Mouse (Mus musculus) heart, adult 2 months (tissue): Measurements from ENCODE around the gene Timm8a1. TPM values are rescaled to one million over a fixed set of nuclear protein-coding genes. Genes with fewer than 3 reads are reported as not detected.
"Not testable (repeated sequence)": the region's sequence is repeated elsewhere in the genome, so short reads cannot be mapped to it uniquely, and the experiment has no call there.

Source experiments
- DNase-seq, 2 experiments: peaks; one replicate each; pipeline ENCODE4 v3.0.0; 2021
- H3K27ac ChIP-seq: fragments of 200-600 bp; 2 replicates; pipeline ENCODE4 v1.8.1; 2022
- H3K27me3 ChIP-seq: fragments of 200-500 bp; 2 replicates; pipeline ENCODE4 v1.6.1; 2012; ENCODE audit warnings: mild to moderate bottlenecking, low read length, inconsistent platforms, mixed read lengths; ENCODE audit not compliant: control insufficient read depth, insufficient read depth
- H3K36me3 ChIP-seq: fragments of 200-500 bp; 2 replicates; pipeline ENCODE4 v1.6.1; 2012; ENCODE audit warnings: low read length, inconsistent platforms; ENCODE audit not compliant: control insufficient read depth, insufficient read depth
- H3K4me1 ChIP-seq: fragments of 200-500 bp; 2 replicates; pipeline ENCODE4 v1.6.1; 2011; ENCODE audit warnings: low read length; ENCODE audit not compliant: control insufficient read depth, insufficient read depth
- H3K4me3 ChIP-seq: fragments of 200-600 bp; 2 replicates; pipeline ENCODE4 v1.8.1; 2022
- H3K79me2 ChIP-seq: fragments of 200-500 bp; replicated peaks from 2 replicates; pipeline ENCODE4 v1.6.1; 2012; ENCODE audit warnings: mild to moderate bottlenecking, inconsistent platforms, low read length, moderate library complexity, mixed read lengths; ENCODE audit not compliant: control insufficient read depth, insufficient read depth
- H3K9ac ChIP-seq: fragments of 200-500 bp; 2 replicates; pipeline ENCODE4 v1.6.1; 2012; ENCODE audit warnings: low read depth, mild to moderate bottlenecking, control low read depth, inconsistent platforms, low read length, mixed read lengths
- CTCF ChIP-seq: fragments of 200-600 bp; IDR thresholded peaks from 2 replicates; pipeline ENCODE4 v1.8.1; 2022; ENCODE audit warnings: antibody characterized with exemption, mild to moderate bottlenecking, moderate library complexity
- EP300 ChIP-seq: fragments of 200-500 bp; IDR thresholded peaks from 2 replicates; pipeline ENCODE4 v1.6.1; 2011; ENCODE audit warnings: low read depth, low read length, control low read depth; ENCODE audit not compliant: insufficient read depth
- POLR2A ChIP-seq: fragments of 200-500 bp; IDR thresholded peaks from 2 replicates; pipeline ENCODE4 v1.6.1; 2011; ENCODE audit warnings: mild to moderate bottlenecking, low read depth, low read length, control low read depth; ENCODE audit not compliant: insufficient read depth
- WGBS: fragments of 180-500 bp; shearing (Covaris S2); methylation state at CpG from one replicate; pipeline ENCODE4 v1.1.7; 2018; 5-methylcytosine and 5-hydroxymethylcytosine counted together
- intact Hi-C: fragments of 180-260 bp; cut with DNase I; formaldehyde crosslinking; loops from one replicate; pipeline ENCODE4 v1.15.1; 2025
- polyA plus RNA-seq: library from polyadenylated mRNA; depleted of rRNA; stranded (reverse); fragments of >200 nt; gene quantifications from 2 replicates; pipeline ENCODE4 v1.2.3, GENCODE M21; 2012
- total RNA-seq, 2 experiments: library from RNA; stranded (reverse); gene quantifications; 2 replicates each; pipeline ENCODE4 v1.2.3; 2021

Gene Timm8a1
- total and polyA plus RNA-seq, 3 experiments, result 2.5 to 25.1 (median 25.0) TPM

DNA sequence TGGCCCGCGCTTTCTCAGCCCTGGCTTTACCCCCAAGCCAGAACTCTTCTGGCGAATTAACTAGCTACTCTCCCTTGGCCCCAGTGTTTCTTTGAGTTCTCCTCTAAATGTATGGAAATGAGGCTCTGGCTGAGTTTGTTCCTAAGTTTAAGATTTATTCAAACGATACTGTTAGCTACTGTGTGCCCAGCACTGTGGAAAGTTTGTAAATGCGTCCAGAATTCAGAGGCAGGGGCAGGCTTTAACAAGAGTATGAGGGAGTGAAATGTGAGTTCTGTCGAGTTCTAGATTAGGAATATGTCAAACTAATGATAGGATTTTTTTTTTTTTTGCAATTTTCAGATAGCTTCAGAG lies 267 bp upstream of the Timm8a1 start:
- Histone ChIP-seq H3K79me2 (no peaks in the 10 kb centered on the region), H3K36me3 (no peaks in the 10 kb centered on the region), H3K4me3 (peak overlapping the region; percentile 58), H3K27me3 (no peaks in the 10 kb centered on the region), H3K4me1 (no peaks in the 10 kb centered on the region), H3K27ac (peak overlapping the region; percentile 92), H3K9ac (no peak overlapping the region)
- intact Hi-C loops, result loop anchor here (5.0 kb wide), 2 partner anchors 45 to 235 kb away; partner anchors contain the start of genes Cenpi and Rpl36a
- no peak for DNase-seq
- TF ChIP-seq POLR2A (no peak), EP300 (no peak), CTCF (no peak)
- 19% methylated on average over 6 of the region's 6 CpGs for WGBS

DNA sequence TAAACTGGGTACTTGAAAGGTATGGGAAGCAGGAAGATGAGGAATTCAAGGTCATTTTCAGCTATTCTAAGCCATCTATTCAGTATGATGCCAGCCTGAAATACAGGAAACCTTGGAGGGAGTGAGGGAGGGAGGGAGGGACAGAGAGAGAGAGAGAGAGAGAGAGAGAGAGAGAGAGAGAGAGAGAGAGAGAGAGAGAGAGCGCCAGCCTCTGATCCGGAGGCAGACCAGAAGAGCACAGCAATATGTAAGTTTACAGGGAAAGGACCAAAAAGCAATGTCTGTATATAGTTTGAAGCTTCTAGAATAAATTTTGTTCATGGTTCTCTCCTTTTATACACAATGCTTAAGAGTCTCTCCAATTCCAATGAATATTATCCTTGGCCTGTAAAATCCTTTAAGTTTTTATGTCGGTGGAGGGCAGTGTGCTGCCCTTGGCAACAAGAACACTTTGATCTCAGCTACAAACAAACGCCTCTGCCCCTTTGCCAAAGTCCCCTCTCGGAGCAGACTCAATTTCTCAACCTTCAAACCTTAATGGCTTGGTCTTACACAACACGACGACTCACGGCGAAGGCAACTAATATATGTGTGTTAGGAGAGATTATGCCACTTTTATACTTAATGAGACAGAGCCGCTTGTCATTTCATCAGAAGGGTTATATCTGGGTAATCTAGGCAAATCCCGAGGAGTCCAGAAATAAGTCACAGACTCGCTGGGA lies 1.1 kb downstream of the Timm8a1 start:
- H3K4me1 ChIP-seq, result no peaks in the 10 kb centered on the region
- no peaks in the 10 kb centered on the region for H3K36me3 ChIP-seq
- WGBS, result 21% methylated on average over 12 of the region's 12 CpGs
- peak overlapping the region; percentile 77 for H3K9ac ChIP-seq
- no peaks in the 10 kb centered on the region for H3K27me3 ChIP-seq
- peak in 1 of 2 experiments; percentile 1 for DNase-seq
- no peaks in the 10 kb centered on the region for H3K79me2 ChIP-seq
- TF ChIP-seq EP300 (no peak), POLR2A (no peak), CTCF (no peak)
- intact Hi-C loops, result loop anchor here (5.0 kb wide), 2 partner anchors 47 to 233 kb away; partner anchors contain the start of genes Cenpi and Rpl36a
- H3K4me3 ChIP-seq, result peak overlapping the region; percentile 58
- peak overlapping the region; percentile 92 for H3K27ac ChIP-seq

DNA sequence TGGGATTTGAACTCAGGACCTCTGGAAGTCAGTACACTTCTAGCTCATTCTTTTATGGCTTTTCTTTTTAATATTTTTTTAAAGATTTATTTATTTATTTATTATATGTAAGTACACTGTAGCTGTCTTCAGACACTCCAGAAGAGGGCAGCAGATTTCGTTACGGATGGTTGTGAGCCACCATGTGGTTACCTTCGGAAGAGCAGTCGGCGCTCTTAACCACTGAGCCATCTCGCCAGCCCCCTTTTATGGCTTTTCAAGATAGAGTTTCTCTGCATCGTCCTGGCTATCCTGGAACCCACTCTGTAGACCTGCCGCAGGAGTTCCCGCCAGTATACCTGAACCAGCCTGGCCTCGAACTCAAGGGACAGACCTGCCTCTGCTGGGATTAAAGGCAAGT lies 1.9 kb downstream of the Timm8a1 start:
- H3K4me1 ChIP-seq, H3K4me3 ChIP-seq, H3K79me2 ChIP-seq, H3K9ac ChIP-seq, H3K27me3 ChIP-seq, H3K36me3 ChIP-seq, H3K27ac ChIP-seq, DNase-seq: not testable (repeated sequence)
- 84% methylated on average over 10 of the region's 10 CpGs for WGBS
- intact Hi-C loops, result loop anchor here (5.0 kb wide), 2 partner anchors 48 to 232 kb away; partner anchors contain the start of genes Cenpi and Rpl36a
- TF ChIP-seq CTCF, result peak; percentile 62

DNA sequence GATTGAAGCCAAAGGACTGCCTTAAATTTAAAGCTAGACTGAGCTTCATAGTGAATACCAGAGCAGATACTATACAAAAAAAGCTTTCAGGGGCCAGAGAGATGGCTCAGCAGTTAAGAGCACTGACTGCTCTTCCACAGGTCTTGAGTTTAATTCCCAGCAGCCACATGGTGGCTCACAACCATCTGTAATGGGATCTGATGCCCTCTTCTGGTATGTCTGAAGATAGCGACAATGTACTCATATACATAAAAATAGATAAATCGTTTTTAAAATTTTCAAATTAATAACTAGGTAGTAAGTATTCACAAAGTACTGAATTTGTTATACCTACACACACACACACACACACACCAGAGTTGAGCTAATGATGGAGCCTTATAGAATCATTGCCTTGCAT lies 8.3 kb downstream of the Timm8a1 start:
- DNase-seq, result no peak
- 63% methylated on average over 2 of the region's 2 CpGs for WGBS
- Histone ChIP-seq H3K27me3 (no peaks in the 10 kb centered on the region), H3K79me2 (no peaks in the 10 kb centered on the region), H3K4me1 (no peaks in the 10 kb centered on the region), H3K4me3 (no peak overlapping the region), H3K9ac (no peak overlapping the region), H3K27ac (no peak overlapping the region), H3K36me3 (no peaks in the 10 kb centered on the region)
- TF ChIP-seq POLR2A (no peak), EP300 (no peak), CTCF (no peak)
- intact Hi-C loops, result no loop called here

DNA sequence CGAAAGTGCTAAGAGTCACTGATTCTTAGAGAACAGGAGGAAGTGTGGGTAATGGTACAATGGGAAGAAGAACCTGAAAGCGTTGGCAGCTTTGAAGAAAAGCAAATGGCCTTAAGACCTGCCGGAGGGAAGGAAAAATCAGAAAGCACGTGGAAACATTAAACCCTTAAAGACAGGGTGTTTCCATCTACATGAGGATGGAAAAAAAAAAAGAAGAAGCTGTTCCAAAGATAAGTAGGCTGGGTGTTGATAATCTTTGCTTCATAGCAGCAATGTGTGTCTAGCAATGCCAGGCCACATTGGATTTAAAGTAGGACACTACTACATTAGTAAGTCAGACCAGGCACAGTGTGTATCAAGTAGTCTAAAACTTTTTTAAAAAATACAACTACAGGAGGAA lies 16.4 kb downstream of the Timm8a1 start:
- DNase-seq, result no peak
- H3K4me1 ChIP-seq, result no peaks in the 10 kb centered on the region
- H3K36me3 ChIP-seq, result no peaks in the 10 kb centered on the region
- no peaks in the 10 kb centered on the region for H3K79me2 ChIP-seq
- no peaks in the 10 kb centered on the region for H3K27me3 ChIP-seq
- no peak overlapping the region for H3K9ac ChIP-seq
- 59% methylated on average over 4 of the region's 4 CpGs for WGBS
- no peak overlapping the region for H3K4me3 ChIP-seq
- intact Hi-C loops, result no loop called here
- no peak for TF ChIP-seq POLR2A
- no peak for TF ChIP-seq EP300
- no peak for TF ChIP-seq CTCF
- no peak overlapping the region for H3K27ac ChIP-seq

DNA sequence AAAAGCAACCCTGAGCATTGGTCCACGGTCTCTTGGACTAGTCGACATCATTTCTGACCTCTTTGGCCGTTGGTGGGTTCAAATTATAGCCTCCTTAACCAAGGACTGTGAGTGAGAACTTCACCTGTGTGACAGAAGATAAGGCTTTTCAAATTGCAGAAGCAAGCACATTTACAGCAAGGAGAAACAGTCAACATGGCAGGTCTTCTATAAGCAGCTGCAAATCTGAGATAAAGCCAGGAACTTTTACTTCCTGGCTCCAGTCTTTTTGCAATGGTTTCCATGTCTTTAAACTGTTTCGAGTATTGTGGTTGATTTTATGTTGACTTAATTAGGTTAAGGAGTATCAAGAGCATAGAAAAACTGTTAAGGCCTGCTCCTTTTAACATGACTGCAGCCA lies 17.9 kb downstream of the Timm8a1 start:
- intact Hi-C loops, result no loop called here
- Histone ChIP-seq H3K4me3 (no peak overlapping the region), H3K4me1 (no peaks in the 10 kb centered on the region), H3K79me2 (no peaks in the 10 kb centered on the region), H3K27ac (no peak overlapping the region), H3K36me3 (no peaks in the 10 kb centered on the region), H3K27me3 (no peaks in the 10 kb centered on the region), H3K9ac (no peak overlapping the region)
- WGBS, result 61% methylated on average over 4 of the region's 4 CpGs
- DNase-seq, result no peak
- TF ChIP-seq CTCF (no peak), POLR2A (no peak), EP300 (no peak)
